Mouse (Mus musculus): ENCODE data around the gene Erc2.

- TF ChIP-seq SIN3A (IDR thresholded peaks at IDR 0.05; ENCODE audit: low read length), result no peak
- TF ChIP-seq JUND (conservative IDR thresholded peaks at IDR 0.05; ENCODE audit: low read depth, low read length), result no peak
These were observed 603.3 kb downstream of the Erc2 start for GRCm38 (mm10) chr14:28225550-28225949.

Data from CH12.LX (cell line).